Mouse (Mus musculus) heart, embryonic 15.5 days (tissue): ENCODE data around the gene Gm11084. TPM values are rescaled to one million over a fixed set of nuclear protein-coding genes. Genes with fewer than 3 reads are reported as not detected.
"Not testable (repeated sequence)": the region's sequence is repeated elsewhere in the genome, so short reads cannot be mapped to it uniquely, and the experiment has no call there.

Experiments
- ATAC-seq: fragments of 200-750 bp; cut with Nextera tagmentation; replicated peaks from 2 replicates; pipeline ENCODE4 v1.8.0; 2017; ENCODE audit warnings: low read depth, moderate TSS enrichment; ENCODE audit not compliant: insufficient number of reproducible peaks, insufficient read depth, low FRiP score
- H3K27ac ChIP-seq: fragments of 300-500 bp; sonication (generic); 2 replicates; pipeline ENCODE4 v1.5.1; 2015; ENCODE audit warnings: mild to moderate bottlenecking, inconsistent platforms
- H3K27me3 ChIP-seq: fragments of 300-500 bp; sonication (generic); 2 replicates; pipeline ENCODE4 v1.6.1; 2015; ENCODE audit warnings: inconsistent platforms
- H3K36me3 ChIP-seq: fragments of 300-500 bp; sonication (generic); 2 replicates; pipeline ENCODE4 v1.6.1; 2015; ENCODE audit warnings: mild to moderate bottlenecking, inconsistent platforms
- H3K4me1 ChIP-seq: fragments of 300-500 bp; sonication (generic); replicated peaks from 2 replicates; pipeline ENCODE4 v1.6.1; 2015; ENCODE audit warnings: inconsistent platforms
- H3K4me2 ChIP-seq: fragments of 300-500 bp; sonication (generic); 2 replicates; pipeline ENCODE4 v1.6.1; 2015; ENCODE audit warnings: inconsistent platforms, mild to moderate bottlenecking, moderate library complexity
- H3K4me3 ChIP-seq: fragments of 300-500 bp; sonication (generic); 2 replicates; pipeline ENCODE4 v1.5.1; 2015; ENCODE audit warnings: mild to moderate bottlenecking, inconsistent platforms
- H3K9ac ChIP-seq: fragments of 300-500 bp; sonication (generic); 2 replicates; pipeline ENCODE4 v1.6.1; 2015; ENCODE audit warnings: mild to moderate bottlenecking, inconsistent platforms
- H3K9me3 ChIP-seq: fragments of 300-500 bp; sonication (generic); replicated peaks from 2 replicates; pipeline ENCODE4 v1.6.1; 2016; ENCODE audit warnings: inconsistent platforms
- WGBS: fragments of 180-500 bp; shearing (Covaris S2); methylation state at CpG from one replicate; pipeline ENCODE4 v1.1.7; 2015; ENCODE audit warnings: mixed read lengths; 5-methylcytosine and 5-hydroxymethylcytosine counted together
- polyA plus RNA-seq: library from polyadenylated mRNA; unstranded; fragments of >200 nt; fragmentation: Nextera tagmentation; extraction: Ambion mirVana; gene quantifications from 2 replicates; pipeline ENCODE4 v1.2.1, GENCODE M21; 2015

Gm11084 gene
- polyA plus RNA-seq = not detected in 2 replicates

GRCm38 (mm10) chr2:72986616-72987015 lies at the start of gene Gm11084:
TSS of gene Gm11084 (minus strand) at chr2:72986716.
- H3K27ac ChIP-seq = no peak within 1 kb of the TSS
- H3K27me3 ChIP-seq = no peaks in the 10 kb centered on the region
- H3K4me1 ChIP-seq = peaks cover 8% of the 10 kb centered on the region
- no peak within 1 kb of the TSS for H3K4me3 ChIP-seq
- H3K36me3 ChIP-seq = peaks cover 9% of the 10 kb centered on the region
- H3K9me3 ChIP-seq = no peaks in the 10 kb centered on the region
- H3K9ac ChIP-seq = no peak within 1 kb of the TSS
- no peak for ATAC-seq
- no peak within 1 kb of the TSS for H3K4me2 ChIP-seq
- 86% methylated on average over 5 of the region's 5 CpGs for WGBS

GRCm38 (mm10) chr2:73031061-73032055 lies 44.8 kb upstream of the Gm11084 start:
- no peak overlapping the region for H3K4me2 ChIP-seq
- H3K27me3 ChIP-seq = no peaks in the 10 kb centered on the region
- ATAC-seq = no peak
- no peak overlapping the region for H3K27ac ChIP-seq
- no peak overlapping the region for H3K4me3 ChIP-seq
- 81% methylated on average over 7 of the region's 7 CpGs for WGBS
- H3K4me1 ChIP-seq = 0 out of 2 replicates have a peak, but pooled peaks cover 3% of the 10 kb centered on the region
- no peaks in the 10 kb centered on the region for H3K9me3 ChIP-seq
- no peaks in the 10 kb centered on the region for H3K36me3 ChIP-seq
- H3K9ac ChIP-seq = no peak overlapping the region

DNA sequence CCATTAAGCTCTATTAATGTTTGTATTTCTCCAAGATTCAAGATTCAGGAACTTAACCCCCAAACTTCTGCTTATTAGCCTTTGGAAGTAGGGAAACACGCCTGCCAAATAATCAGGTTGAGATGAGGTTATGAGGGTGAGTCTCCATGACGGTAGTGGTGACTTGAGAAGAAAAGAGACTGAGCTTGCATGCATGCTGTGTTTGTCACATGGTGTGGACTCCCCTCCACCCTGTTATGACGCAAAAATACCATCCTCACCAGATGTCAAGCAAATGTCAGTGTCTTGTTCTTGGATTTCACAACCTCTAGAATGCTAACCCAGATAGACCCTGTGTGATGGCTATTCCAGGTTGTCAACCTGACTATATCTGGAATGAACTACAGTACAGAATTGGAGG lies 43.3 kb upstream of the Gm11084 start:
- ATAC-seq = no peak
- Histone ChIP-seq H3K4me1 (0 out of 2 replicates have a peak, but pooled peaks cover 3% of the 10 kb centered on the region), H3K4me3 (no peak overlapping the region), H3K27ac (no peak overlapping the region), H3K9me3 (no peaks in the 10 kb centered on the region), H3K4me2 (no peak overlapping the region), H3K36me3 (no peaks in the 10 kb centered on the region), H3K9ac (no peak overlapping the region), H3K27me3 (no peaks in the 10 kb centered on the region)
- WGBS = 88% methylated on average over 3 of the region's 3 CpGs

- Histone ChIP-seq H3K4me1 (no peaks in the 10 kb centered on the region), H3K4me2 (no peak overlapping the region), H3K27me3 (no peaks in the 10 kb centered on the region), H3K27ac (no peak overlapping the region), H3K9ac (no peak overlapping the region), H3K4me3 (no peak overlapping the region), H3K36me3 (no peaks in the 10 kb centered on the region), H3K9me3 (no peaks in the 10 kb centered on the region)
- 78% methylated on average over 3 of the region's 3 CpGs for WGBS
- no peak for ATAC-seq
Observed at GRCm38 (mm10) chr2:73028019-73028418, 41.5 kb upstream of the Gm11084 start.

GRCm38 (mm10) chr2:73027126-73027525 lies 40.6 kb upstream of the Gm11084 start:
- Histone ChIP-seq H3K27ac (no peak overlapping the region), H3K4me1 (no peaks in the 10 kb centered on the region), H3K4me3 (no peak overlapping the region), H3K36me3 (no peaks in the 10 kb centered on the region), H3K9me3 (no peaks in the 10 kb centered on the region), H3K27me3 (no peaks in the 10 kb centered on the region), H3K4me2 (no peak overlapping the region), H3K9ac (no peak overlapping the region)
- 69% methylated on average over 3 of the region's 3 CpGs for WGBS
- no peak for ATAC-seq

- Histone ChIP-seq H3K9ac (no peak overlapping the region), H3K4me3 (no peak overlapping the region), H3K36me3 (no peaks in the 10 kb centered on the region), H3K4me2 (no peak overlapping the region), H3K27me3 (no peaks in the 10 kb centered on the region), H3K4me1 (peaks cover 13% of the 10 kb centered on the region), H3K9me3 (no peaks in the 10 kb centered on the region), H3K27ac (no peak overlapping the region)
- WGBS = 45% methylated on average over 6 of the region's 6 CpGs
- no peak for ATAC-seq
Observed at GRCm38 (mm10) chr2:73023803-73024202, 37.3 kb upstream of the Gm11084 start.

DNA sequence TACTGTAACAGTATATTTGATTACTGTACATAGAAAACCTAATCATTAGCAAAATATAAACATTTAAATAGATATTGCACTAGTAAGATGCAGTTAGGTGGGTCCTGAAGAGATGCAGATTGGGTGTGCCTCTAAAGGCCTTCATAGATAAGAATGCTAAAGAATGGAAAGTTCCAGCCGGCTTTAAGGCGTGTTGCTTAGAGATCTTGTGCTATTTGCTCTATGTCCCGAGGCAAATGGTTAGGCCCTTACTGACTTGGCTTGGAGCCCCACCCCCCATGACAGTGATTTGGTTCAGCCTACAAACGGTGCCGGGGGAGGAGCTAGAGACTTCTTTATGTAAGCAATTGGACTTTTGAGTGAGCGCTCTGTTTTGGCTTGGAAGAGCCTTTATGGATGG lies 34.5 kb upstream of the Gm11084 start:
- Histone ChIP-seq H3K27ac (no peak overlapping the region), H3K27me3 (no peaks in the 10 kb centered on the region), H3K36me3 (no peaks in the 10 kb centered on the region), H3K9me3 (no peaks in the 10 kb centered on the region), H3K4me3 (no peak overlapping the region), H3K4me1 (peaks cover 15% of the 10 kb centered on the region), H3K9ac (no peak overlapping the region), H3K4me2 (no peak overlapping the region)
- WGBS = 69% methylated on average over 6 of the region's 6 CpGs
- ATAC-seq = no peak

DNA sequence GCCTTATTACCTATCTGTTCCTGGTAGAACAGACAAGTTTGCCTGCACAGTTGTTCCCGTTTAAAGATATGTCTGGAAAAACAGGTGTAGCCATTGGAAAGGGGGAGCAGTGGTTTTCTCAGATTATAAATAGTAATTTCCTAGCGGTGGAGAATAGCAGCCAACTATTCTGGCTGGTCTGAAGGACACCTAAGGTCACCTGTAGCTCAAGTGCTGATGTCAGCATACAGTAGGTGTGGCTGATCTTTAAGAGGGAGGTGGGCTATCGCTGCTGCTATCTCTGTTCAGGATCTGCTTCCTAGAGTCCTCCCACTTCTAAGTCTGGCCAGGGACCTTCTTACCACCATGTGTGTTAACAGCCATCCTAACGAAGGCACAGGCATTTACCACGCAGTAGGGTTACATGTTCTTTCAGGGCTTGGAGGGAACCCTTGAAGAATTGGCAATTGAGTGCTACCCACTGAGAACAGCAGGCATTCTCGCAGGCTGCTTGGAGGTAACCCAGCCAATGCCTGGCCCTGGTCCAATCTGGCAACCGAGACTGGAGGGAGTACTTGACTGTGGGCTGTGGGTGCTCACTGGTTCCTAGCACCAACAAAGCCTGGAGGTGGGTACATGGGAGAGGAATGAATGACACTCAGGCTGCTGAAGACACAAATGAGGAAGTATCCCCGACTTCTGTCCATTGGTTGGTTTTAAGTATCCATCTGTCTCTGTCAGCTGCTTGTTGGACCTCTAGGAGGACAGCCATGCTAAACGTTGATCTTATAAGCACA lies 33.0 kb upstream of the Gm11084 start:
- H3K4me3 ChIP-seq = no peak overlapping the region
- H3K4me1 ChIP-seq = peaks cover 24% of the 10 kb centered on the region
- H3K36me3 ChIP-seq = no peaks in the 10 kb centered on the region
- H3K27me3 ChIP-seq = no peaks in the 10 kb centered on the region
- peak overlapping the region; percentile 43 for H3K27ac ChIP-seq
- ATAC-seq = peak; percentile 67; the same call in 1 of the 2 replicates
- H3K9me3 ChIP-seq = no peaks in the 10 kb centered on the region
- no peak overlapping the region for H3K4me2 ChIP-seq
- 44% methylated on average over 9 of the region's 9 CpGs for WGBS
- no peak overlapping the region for H3K9ac ChIP-seq

DNA sequence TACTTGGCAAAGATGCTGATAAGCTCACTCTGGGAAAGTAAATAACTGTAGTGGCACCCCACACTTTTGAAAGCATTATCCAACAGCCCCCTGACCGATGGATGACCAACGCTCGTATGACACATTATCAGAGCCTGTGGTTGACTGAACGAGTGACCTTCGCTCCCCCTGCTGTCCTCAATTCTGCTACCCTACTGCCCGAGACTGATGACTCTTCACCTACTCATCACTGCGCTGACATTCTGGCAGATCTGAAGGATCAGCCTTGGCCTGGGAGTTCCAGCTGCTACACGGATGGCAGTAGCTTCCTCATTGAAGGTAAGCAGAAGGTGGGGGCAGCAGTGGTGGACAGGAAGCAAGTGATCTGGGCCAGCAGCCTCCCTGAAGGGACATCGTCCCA lies 27.5 kb upstream of the Gm11084 start:
- H3K27ac ChIP-seq, H3K4me3 ChIP-seq, H3K36me3 ChIP-seq, H3K4me2 ChIP-seq, H3K9me3 ChIP-seq, H3K9ac ChIP-seq, H3K27me3 ChIP-seq, ATAC-seq: not testable (repeated sequence)
- 48% methylated on average over 9 of the region's 9 CpGs for WGBS
- H3K4me1 ChIP-seq = peaks cover 14% of the 10 kb centered on the region; the same call in 1 of the 2 replicates

DNA sequence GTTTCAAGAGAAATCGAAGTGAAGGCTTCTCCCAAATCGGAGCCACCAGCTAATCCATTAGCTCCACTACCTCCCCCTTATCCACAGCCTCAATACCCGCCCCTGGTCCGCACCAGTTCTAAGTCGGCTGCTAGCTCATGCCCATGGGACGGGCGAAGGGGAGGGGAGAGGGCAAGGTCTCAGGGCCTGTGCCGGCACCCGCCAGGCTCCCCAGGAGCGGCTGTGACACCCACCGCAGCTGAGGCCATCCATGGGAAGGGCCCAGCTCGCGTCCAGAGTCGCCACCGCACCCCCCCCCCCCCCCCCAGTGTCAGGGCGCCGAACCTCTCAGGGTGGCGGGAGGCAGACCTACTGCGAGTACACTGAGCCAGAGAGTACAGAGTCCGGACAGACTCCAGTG lies 26.1 kb upstream of the Gm11084 start:
- Histone ChIP-seq H3K9me3 (peaks cover 9% of the 10 kb centered on the region; the same call in 1 of the 2 replicates), H3K9ac (no peak overlapping the region), H3K27me3 (no peaks in the 10 kb centered on the region), H3K4me3 (no peak overlapping the region), H3K4me1 (peaks cover 8% of the 10 kb centered on the region; the same call in 1 of the 2 replicates), H3K27ac (no peak overlapping the region), H3K36me3 (no peaks in the 10 kb centered on the region), H3K4me2 (no peak overlapping the region)
- WGBS = 68% methylated on average over 20 of the region's 20 CpGs
- no peak for ATAC-seq

GRCm38 (mm10) chr2:73007472-73007871 lies 21.0 kb upstream of the Gm11084 start:
- H3K4me3 ChIP-seq = no peak overlapping the region
- H3K4me2 ChIP-seq = no peak overlapping the region
- peaks cover 9% of the 10 kb centered on the region; the same call in 1 of the 2 replicates for H3K9me3 ChIP-seq
- ATAC-seq = no peak
- peaks cover 32% of the 10 kb centered on the region for H3K4me1 ChIP-seq
- H3K27ac ChIP-seq = no peak overlapping the region
- H3K27me3 ChIP-seq = no peaks in the 10 kb centered on the region
- 88% methylated on average over 9 of the region's 9 CpGs for WGBS
- no peak overlapping the region for H3K9ac ChIP-seq
- H3K36me3 ChIP-seq = no peaks in the 10 kb centered on the region
